Mouse (Mus musculus): ENCODE data around the gene Krtap5-4.

DNA sequence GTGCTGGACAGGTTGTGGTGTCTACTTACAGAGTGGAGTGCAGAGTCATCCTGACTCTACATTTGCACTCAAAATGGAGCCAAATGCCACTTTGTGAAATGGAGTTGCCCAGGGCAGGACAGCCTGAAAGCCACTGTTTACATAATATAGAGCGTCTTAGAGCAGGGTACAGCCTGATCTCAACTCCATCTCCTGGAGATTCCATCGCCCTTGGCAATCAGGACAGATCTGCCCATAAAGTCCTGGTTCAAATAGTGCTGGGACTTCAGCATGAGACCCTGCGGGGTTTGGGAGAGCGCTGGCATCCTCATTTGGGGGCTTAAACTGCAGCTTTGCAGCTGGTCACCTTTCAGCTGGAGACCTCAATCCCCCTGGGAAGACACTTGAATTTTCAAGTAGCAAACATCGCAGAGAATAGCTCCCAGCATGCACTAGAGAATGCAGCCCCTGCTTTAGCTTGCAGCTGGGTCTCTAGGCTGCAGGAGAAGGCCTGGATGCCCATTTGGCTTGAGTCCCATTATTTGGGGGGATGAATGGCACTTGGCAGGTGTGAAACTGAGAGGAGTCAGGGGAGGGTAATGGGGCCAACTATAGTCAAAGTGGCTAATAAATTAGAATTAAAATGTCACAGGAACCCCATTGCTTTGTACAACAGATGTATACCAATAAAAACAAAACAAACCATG is 11.4 kb downstream of the Krtap5-4 start:
- TF ChIP-seq CTCF (IDR thresholded peaks at IDR 0.05; ENCODE audit: low read depth, low read length) (no peak), POLR2A (IDR thresholded peaks at IDR 0.05; ENCODE audit: extremely low read depth, insufficient read depth, low read length) (no peak)

All from liver, adult 2 months (tissue).